Mouse (Mus musculus) thymus, adult 2 months (tissue): ENCODE measurements around the gene Dnase2b.

Experiments used
- CTCF ChIP-seq: fragments of 200-500 bp; IDR thresholded peaks from 2 replicates; pipeline ENCODE4 v1.5.1; 2012; ENCODE audit warnings: mild to moderate bottlenecking, control low read depth, low read length, moderate library complexity, borderline replicate concordance; ENCODE audit not compliant: control insufficient read depth, poor library complexity, insufficient read depth; ENCODE audit errors: extremely low read depth
- POLR2A ChIP-seq: fragments of 200-500 bp; IDR thresholded peaks from 2 replicates; pipeline ENCODE4 v1.6.1; 2012; ENCODE audit warnings: mild to moderate bottlenecking, low read length, control low read depth, moderate library complexity; ENCODE audit not compliant: control insufficient read depth, poor library complexity, insufficient read depth; ENCODE audit errors: extremely low read depth

DNA sequence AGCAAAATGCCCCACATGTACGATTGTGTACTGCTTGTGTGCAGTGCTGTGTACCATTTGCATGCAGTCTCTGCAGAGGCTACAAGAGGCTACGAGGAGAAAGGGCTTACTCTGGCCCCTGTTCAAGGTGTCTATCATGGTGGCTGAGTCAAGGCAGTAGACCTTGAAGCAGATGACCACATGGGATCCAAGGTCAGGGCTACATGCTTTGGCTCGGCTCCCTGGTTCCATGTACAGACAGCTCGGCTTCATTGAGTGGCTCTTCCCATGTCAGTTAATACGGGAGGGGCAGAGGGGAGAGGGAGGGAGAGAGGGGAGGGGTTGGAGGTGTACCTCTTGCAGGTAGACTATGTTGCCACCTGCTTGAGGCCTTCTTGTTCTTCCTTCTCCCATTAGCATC lies 37.0 kb upstream of the Dnase2b start:
- TF ChIP-seq CTCF: no peak
- no peak for TF ChIP-seq POLR2A
